Mouse (Mus musculus) G1E (cell line): ENCODE measurements around the gene Gm6583. TPM values are rescaled to one million over a fixed set of nuclear protein-coding genes. Genes with fewer than 3 reads are reported as not detected.

Source experiments
- ATAC-seq: 2 replicates; pipeline ENCODE4 v1.8.0; 2016; ENCODE audit warnings: mild to moderate bottlenecking; ENCODE audit not compliant: insufficient number of reproducible peaks, poor library complexity, low FRiP score, severe bottlenecking; ENCODE audit errors: extremely low read depth
- DNase-seq: peaks from one replicate; pipeline ENCODE4 v3.0.0; 2012; ENCODE audit warnings: low spot score
- H3K27me3 ChIP-seq: 2 replicates; pipeline ENCODE4 v1.6.1; 2012; ENCODE audit warnings: mild to moderate bottlenecking, low read length, inconsistent platforms; ENCODE audit not compliant: insufficient read depth
- H3K36me3 ChIP-seq: replicated peaks from 2 replicates; pipeline ENCODE3; 2012; ENCODE audit warnings: mild to moderate bottlenecking, inconsistent platforms
- H3K4me1 ChIP-seq: 2 replicates; pipeline ENCODE4 v1.6.1; 2012; ENCODE audit warnings: low read depth, low read length, inconsistent platforms, mixed read lengths; ENCODE audit not compliant: insufficient read depth
- H3K4me3 ChIP-seq: 2 replicates; pipeline ENCODE4 v1.5.1; 2012; ENCODE audit warnings: low read depth, mild to moderate bottlenecking, inconsistent platforms, low read length, moderate library complexity, mixed read lengths
- H3K9me3 ChIP-seq: replicated peaks from 2 replicates; pipeline ENCODE4 v1.6.1; 2012; ENCODE audit warnings: inconsistent platforms
- CTCF ChIP-seq: IDR thresholded peaks from 2 replicates; pipeline ENCODE4 v1.5.1; 2012; ENCODE audit warnings: low read depth, low read length, inconsistent platforms, mixed read lengths
- GATA1 ChIP-seq: IDR thresholded peaks from 2 replicates; pipeline ENCODE4 v1.6.1; 2012; ENCODE audit warnings: borderline replicate concordance, low read length, inconsistent platforms, mixed read lengths
- GATA2 ChIP-seq: IDR thresholded peaks from 2 replicates; pipeline ENCODE4 v1.6.1; 2012; ENCODE audit warnings: low read depth, low read length, inconsistent platforms, borderline replicate concordance
- POLR2AphosphoS5 ChIP-seq: IDR thresholded peaks from 2 replicates; pipeline ENCODE4 v1.6.1; 2012; ENCODE audit warnings: low read depth, low read length, inconsistent platforms; ENCODE audit not compliant: insufficient replicate concordance
- TAL1 ChIP-seq: conservative IDR thresholded peaks from 2 replicates; pipeline ENCODE4 v1.6.1; 2012; ENCODE audit warnings: low read depth, low read length, inconsistent platforms, mixed read lengths
- polyA plus RNA-seq: library from polyadenylated mRNA; stranded (reverse); fragments of >175 nt; gene quantifications from 2 replicates; pipeline ENCODE4 v1.2.3, GENCODE M21; 2012
- total RNA-seq, 2 experiments: library from RNA; stranded (forward) in 1 of 2; stranded (reverse) in 1 of 2; fragments of 200-1000 nt in 1 of 2; fragments of >200 nt in 1 of 2; fragmentation: Nextera tagmentation in 1 of 2; gene quantifications; 2 replicates each; pipeline ENCODE4 v1.2.3; 2014 to 2017

Gm6583 gene
- total and polyA plus RNA-seq, 3 experiments: not detected

- DNase-seq (no peak), ATAC-seq (no peak)
- TF ChIP-seq CTCF (no peak), GATA1 (no peak), GATA2 (no peak), TAL1 (no peak), POLR2AphosphoS5 (no peak)
- Histone ChIP-seq H3K4me3 (no peak overlapping the region), H3K27me3 (no peaks in the 10 kb centered on the region; the same call in 1 of the 2 replicates), H3K9me3 (peaks cover 5% of the 10 kb centered on the region; the same call in 1 of the 2 replicates), H3K4me1 (peaks cover 47% of the 10 kb centered on the region), H3K36me3 (peaks cover 95% of the 10 kb centered on the region)
Observed at GRCm38 (mm10) chr5:112337004-112337403, 18.8 kb downstream of the Gm6583 start.

GRCm38 (mm10) chr5:112335473-112335872, 20.4 kb downstream of the Gm6583 start:
- Histone ChIP-seq H3K36me3 (peaks cover 99% of the 10 kb centered on the region), H3K9me3 (peaks cover 5% of the 10 kb centered on the region; the same call in 1 of the 2 replicates), H3K4me3 (no peak overlapping the region), H3K27me3 (no peaks in the 10 kb centered on the region; the same call in 1 of the 2 replicates), H3K4me1 (peaks cover 39% of the 10 kb centered on the region)
- peak; percentile 43 for ATAC-seq
- peak; percentile 51; the same call in 1 of the 2 replicates for TF ChIP-seq CTCF
- TF ChIP-seq TAL1: no peak
- DNase-seq: peak; percentile 40

GRCm38 (mm10) chr5:112329805-112330564, 25.8 kb downstream of the Gm6583 start:
- H3K27me3 ChIP-seq: no peaks in the 10 kb centered on the region
- DNase-seq (no peak), ATAC-seq (no peak)
- peaks cover 46% of the 10 kb centered on the region for H3K4me1 ChIP-seq
- no peak for TF ChIP-seq GATA2
- TF ChIP-seq GATA1: no peak
- H3K4me3 ChIP-seq: no peak overlapping the region
- peaks cover 77% of the 10 kb centered on the region for H3K36me3 ChIP-seq
- no peaks in the 10 kb centered on the region for H3K9me3 ChIP-seq

- DNase-seq: no peak
- peaks cover 48% of the 10 kb centered on the region for H3K4me1 ChIP-seq
- ATAC-seq: no peak
- no peaks in the 10 kb centered on the region for H3K9me3 ChIP-seq
- no peaks in the 10 kb centered on the region for H3K27me3 ChIP-seq
- H3K36me3 ChIP-seq: peaks cover 55% of the 10 kb centered on the region
- TF ChIP-seq GATA2 (no peak), TAL1 (no peak)
- H3K4me3 ChIP-seq: peak overlapping the region; percentile 100; the same call in 1 of the 2 replicates
Observed at GRCm38 (mm10) chr5:112327854-112328253, 28.0 kb downstream of the Gm6583 start.

DNA sequence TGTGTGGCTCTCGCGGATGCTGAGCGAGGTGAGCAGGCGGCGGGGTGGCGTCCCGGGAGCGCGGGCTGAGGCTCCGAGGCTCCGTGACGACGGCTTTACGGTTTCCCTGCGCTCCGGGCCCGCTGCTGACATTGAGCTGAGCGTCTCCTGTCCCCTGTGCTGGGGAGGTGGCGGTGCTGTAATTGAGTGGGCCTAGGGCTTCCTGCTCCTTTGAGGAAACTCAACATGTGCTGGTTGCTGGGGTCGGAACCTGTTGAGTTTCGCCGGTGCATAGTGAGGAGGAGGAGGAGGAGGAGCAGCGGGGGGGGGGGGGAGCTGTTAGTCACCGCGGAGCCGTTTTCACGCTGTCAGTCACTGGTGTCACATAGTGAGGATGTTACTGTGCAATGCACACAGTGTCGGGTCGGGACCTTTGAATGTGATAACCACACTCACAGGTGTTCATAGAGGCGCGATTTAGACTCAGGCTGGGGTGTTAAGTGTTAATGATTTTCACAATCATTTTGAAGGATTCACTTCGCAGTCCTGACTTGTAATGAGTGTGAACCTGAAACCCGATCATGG, 29.3 kb downstream of the Gm6583 start:
- ATAC-seq (no peak), DNase-seq (no peak)
- Histone ChIP-seq H3K4me1 (peaks cover 47% of the 10 kb centered on the region), H3K36me3 (peaks cover 42% of the 10 kb centered on the region), H3K4me3 (peak overlapping the region; percentile 100), H3K27me3 (no peaks in the 10 kb centered on the region), H3K9me3 (no peaks in the 10 kb centered on the region)
- no peak for TF ChIP-seq POLR2AphosphoS5
- no peak for TF ChIP-seq GATA2
- no peak for TF ChIP-seq GATA1
- TF ChIP-seq CTCF: no peak
- TF ChIP-seq TAL1: no peak

- peak; percentile 90 for DNase-seq
- H3K4me1 ChIP-seq: peaks cover 50% of the 10 kb centered on the region
Observed at GRCm38 (mm10) chr5:112325546-112326445, 30.0 kb downstream of the Gm6583 start, which contains the start of gene Tfip11. Gene Tfip11 (plus strand): TSS chr5:112326358.

More at GRCm38 (mm10) chr5:112325546-112326445, 30.0 kb downstream of the Gm6583 start, which contains the start of gene Tfip11:
- H3K9me3 ChIP-seq: no peaks in the 10 kb centered on the region; the same call in 1 of the 2 replicates
- no peaks in the 10 kb centered on the region for H3K27me3 ChIP-seq
- peaks cover 35% of the 10 kb centered on the region for H3K36me3 ChIP-seq
- TF ChIP-seq TAL1: no peak
- no peak for TF ChIP-seq CTCF
- TF ChIP-seq POLR2AphosphoS5: no peak
- TF ChIP-seq GATA2: no peak
- TF ChIP-seq GATA1: no peak
- peak within 1 kb of the TSS; percentile 100 for H3K4me3 ChIP-seq
- ATAC-seq: peak; percentile 74
